ENCODE assay signal across 7 mouse cellular contexts in the genomic region with DNA sequence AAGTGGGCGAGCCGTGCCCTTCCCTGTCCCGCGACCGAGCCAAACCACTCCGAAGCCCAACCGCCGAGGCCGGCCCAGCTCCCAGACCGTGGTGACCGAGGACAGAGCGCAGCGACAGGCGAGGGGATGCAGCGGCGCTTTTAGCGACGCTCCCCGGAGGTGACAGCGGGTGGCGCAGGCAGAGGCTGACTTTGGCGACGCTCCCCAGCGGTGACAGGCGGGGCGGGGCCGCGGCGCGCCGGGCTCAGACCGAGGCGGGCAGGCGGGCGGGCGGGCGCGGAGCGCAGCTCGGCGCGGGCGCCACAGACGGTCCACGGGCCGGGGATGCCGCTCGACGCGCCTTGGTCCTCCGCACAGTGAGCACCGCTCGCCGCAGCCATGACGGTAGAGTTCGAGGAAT. TPM values are rescaled to one million over a fixed set of nuclear protein-coding genes. Genes with fewer than 3 reads are reported as not detected.
DNase-seq lines count a peak whose midpoint lies in the region; ATAC-seq lines count a peak whose summit lies in the region.

No protein-coding gene starts in this region.

- WGBS in intestine, embryonic 15.5 days = under 1% methylated on average over 56 of the region's 56 CpGs
- under 1% methylated on average over 56 of the region's 56 CpGs for WGBS in limb, embryonic 12.5 days
- WGBS in midbrain, embryonic 13.5 days = under 1% methylated on average over 48 of the region's 56 CpGs

- peak overlapping the region; percentile 94 for H3K4me3 ChIP-seq in intestine, embryonic 15.5 days (replicated peaks)
- H3K4me3 ChIP-seq in limb, embryonic 12.5 days (replicated peaks) = peak overlapping the region; percentile 93
- peak overlapping the region; percentile 97 for H3K4me3 ChIP-seq in midbrain, embryonic 13.5 days (replicated peaks)

- no peaks in the 10 kb centered on the region for H3K27me3 ChIP-seq in intestine, embryonic 15.5 days (replicated peaks)
- no peaks in the 10 kb centered on the region for H3K27me3 ChIP-seq in limb, embryonic 12.5 days
- no peaks in the 10 kb centered on the region for H3K27me3 ChIP-seq in midbrain, embryonic 13.5 days

- H3K4me1 ChIP-seq in intestine, embryonic 15.5 days (replicated peaks) = peaks cover 42% of the 10 kb centered on the region
- peaks cover 43% of the 10 kb centered on the region for H3K4me1 ChIP-seq in limb, embryonic 12.5 days (replicated peaks)
- peaks cover 49% of the 10 kb centered on the region for H3K4me1 ChIP-seq in midbrain, embryonic 13.5 days (replicated peaks)

- peak; percentile 44 for ATAC-seq in common myeloid progenitor, adult 5-6 weeks (replicated peaks; ENCODE audit: low read depth, poor library complexity, severe bottlenecking)
- ATAC-seq in intestine, embryonic 15.5 days = peak; percentile 94
- peak; percentile 83 for ATAC-seq in limb, embryonic 12.5 days (ENCODE audit: insufficient number of reproducible peaks, insufficient read depth, low FRiP score, low TSS enrichment, low read depth)
- peak; percentile 91 for ATAC-seq in midbrain, embryonic 13.5 days

- H3K9ac ChIP-seq in intestine, embryonic 15.5 days = peak overlapping the region; percentile 87
- peak overlapping the region; percentile 83 for H3K9ac ChIP-seq in limb, embryonic 12.5 days (replicated peaks)
- H3K9ac ChIP-seq in midbrain, embryonic 13.5 days (replicated peaks) = peak overlapping the region; percentile 98

- H3K9me3 ChIP-seq in intestine, embryonic 15.5 days = no peaks in the 10 kb centered on the region
- H3K9me3 ChIP-seq in limb, embryonic 12.5 days = no peaks in the 10 kb centered on the region
- no peaks in the 10 kb centered on the region for H3K9me3 ChIP-seq in midbrain, embryonic 13.5 days

- H3K4me2 ChIP-seq in intestine, embryonic 15.5 days (replicated peaks) = peak overlapping the region; percentile 96
- peak overlapping the region; percentile 94 for H3K4me2 ChIP-seq in limb, embryonic 12.5 days
- peak overlapping the region; percentile 99 for H3K4me2 ChIP-seq in midbrain, embryonic 13.5 days (replicated peaks)

- DNase-seq in adrenal gland, adult 2 months = peak; percentile 92
- peak; percentile 87 for DNase-seq in gastrocnemius, postnatal 25 days
- peak; percentile 79 for DNase-seq in spleen, adult 12 weeks (ENCODE audit: low spot score)

- H3K27ac ChIP-seq in intestine, embryonic 15.5 days = peak overlapping the region; percentile 99
- H3K27ac ChIP-seq in limb, embryonic 12.5 days = peak overlapping the region; percentile 94
- peak overlapping the region; percentile 99 for H3K27ac ChIP-seq in midbrain, embryonic 13.5 days

- peaks cover 17% of the 10 kb centered on the region for H3K36me3 ChIP-seq in intestine, embryonic 15.5 days
- H3K36me3 ChIP-seq in limb, embryonic 12.5 days = peaks cover 38% of the 10 kb centered on the region
- H3K36me3 ChIP-seq in midbrain, embryonic 13.5 days = peaks cover 43% of the 10 kb centered on the region

RNA-seq across cellular contexts. Expression of a gene that starts 0.4 kb away (rescaled TPM):
- total RNA-seq in adrenal gland, adult 2 months (2021) = 10 to 100 TPM; 14.4 to 20.9 TPM
- 29.0 and 29.3 TPM in 2 replicates for polyA plus RNA-seq in adrenal gland, adult 2 months (2012; rRNA removed)
- total RNA-seq in common myeloid progenitor, adult 5-6 weeks (2017) = 18.0 and 20.1 TPM in 2 replicates
- total RNA-seq in gastrocnemius, postnatal 25 days (2021) = 10 to 100 TPM in 1 of 2 experiments, 1 to 10 TPM in 1; 7.2 to 10.4 TPM
- 12.2 and 13.7 TPM in 2 replicates for polyA plus RNA-seq in intestine, embryonic 15.5 days (2015; fragmentation: Nextera tagmentation; extraction: Ambion mirVana)
- 18.4 and 25.5 TPM in 2 replicates for polyA plus RNA-seq in limb, embryonic 12.5 days (2016; fragmentation: Nextera tagmentation; extraction: Ambion mirVana)
- polyA plus RNA-seq in midbrain, embryonic 13.5 days (2015; fragmentation: Nextera tagmentation; extraction: Ambion mirVana) = 66.0 and 73.5 TPM in 2 replicates

RNA-seq across cellular contexts. Expression of a gene that starts 0.4 kb away (rescaled TPM):
- 10 to 100 TPM; 21.8 to 28.4 TPM for total RNA-seq in adrenal gland, adult 2 months (2021)
- 118 and 119 TPM in 2 replicates for polyA plus RNA-seq in adrenal gland, adult 2 months (2012; rRNA removed)
- total RNA-seq in common myeloid progenitor, adult 5-6 weeks (2017) = 18.1 and 39.2 TPM in 2 replicates
- total RNA-seq in gastrocnemius, postnatal 25 days (2021) = 10 to 100 TPM; 10.2 to 11.2 TPM
- 46.6 and 54.0 TPM in 2 replicates for polyA plus RNA-seq in intestine, embryonic 15.5 days (2015; fragmentation: Nextera tagmentation; extraction: Ambion mirVana)
- 45.4 and 48.5 TPM in 2 replicates for polyA plus RNA-seq in limb, embryonic 12.5 days (2016; fragmentation: Nextera tagmentation; extraction: Ambion mirVana)
- polyA plus RNA-seq in midbrain, embryonic 13.5 days (2015; fragmentation: Nextera tagmentation; extraction: Ambion mirVana) = 52.5 and 52.6 TPM in 2 replicates

RNA-seq across cellular contexts. Expression of a gene that starts 22.7 kb away (rescaled TPM):
- 10 to 100 TPM; 27.5 to 32.0 TPM for total RNA-seq in adrenal gland, adult 2 months (2021)
- polyA plus RNA-seq in adrenal gland, adult 2 months (2012; rRNA removed) = 24.5 and 30.8 TPM in 2 replicates
- 17.5 and 25.1 TPM in 2 replicates for total RNA-seq in common myeloid progenitor, adult 5-6 weeks (2017)
- total RNA-seq in gastrocnemius, postnatal 25 days (2021) = 10 to 100 TPM; 14.1 to 17.9 TPM
- polyA plus RNA-seq in intestine, embryonic 15.5 days (2015; fragmentation: Nextera tagmentation; extraction: Ambion mirVana) = 61.3 and 64.1 TPM in 2 replicates
- polyA plus RNA-seq in limb, embryonic 12.5 days (2016; fragmentation: Nextera tagmentation; extraction: Ambion mirVana) = 82.0 and 82.9 TPM in 2 replicates
- 85.3 and 88.6 TPM in 2 replicates for polyA plus RNA-seq in midbrain, embryonic 13.5 days (2015; fragmentation: Nextera tagmentation; extraction: Ambion mirVana)

RNA-seq across cellular contexts. Expression of a gene that starts 22.8 kb away (rescaled TPM):
- 10 to 100 TPM; 18.7 to 21.1 TPM for total RNA-seq in adrenal gland, adult 2 months (2021)
- 29.4 and 37.1 TPM in 2 replicates for polyA plus RNA-seq in adrenal gland, adult 2 months (2012; rRNA removed)
- 9.2 and 10.2 TPM in 2 replicates for total RNA-seq in common myeloid progenitor, adult 5-6 weeks (2017)
- total RNA-seq in gastrocnemius, postnatal 25 days (2021) = 10 to 100 TPM; 15.6 to 16.6 TPM
- 20.3 and 20.6 TPM in 2 replicates for polyA plus RNA-seq in intestine, embryonic 15.5 days (2015; fragmentation: Nextera tagmentation; extraction: Ambion mirVana)
- 13.6 and 14.2 TPM in 2 replicates for polyA plus RNA-seq in limb, embryonic 12.5 days (2016; fragmentation: Nextera tagmentation; extraction: Ambion mirVana)
- polyA plus RNA-seq in midbrain, embryonic 13.5 days (2015; fragmentation: Nextera tagmentation; extraction: Ambion mirVana) = 22.1 and 24.5 TPM in 2 replicates

RNA-seq across cellular contexts. Expression of a gene that starts 28.9 kb away (rescaled TPM):
- total RNA-seq in adrenal gland, adult 2 months (2021) = under 1 TPM; 0.32 to 0.35 TPM
- polyA plus RNA-seq in adrenal gland, adult 2 months (2012; rRNA removed) = 0.56 and 0.62 TPM in 2 replicates
- 0.09 TPM in 1 of 2 replicates, not detected in the other for total RNA-seq in common myeloid progenitor, adult 5-6 weeks (2017)
- under 1 TPM in 1 of 2 experiments, not detected in 1; 0.11 TPM for total RNA-seq in gastrocnemius, postnatal 25 days (2021)
- 0.25 and 0.51 TPM in 2 replicates for polyA plus RNA-seq in intestine, embryonic 15.5 days (2015; fragmentation: Nextera tagmentation; extraction: Ambion mirVana)
- polyA plus RNA-seq in limb, embryonic 12.5 days (2016; fragmentation: Nextera tagmentation; extraction: Ambion mirVana) = 0.39 and 0.74 TPM in 2 replicates
- polyA plus RNA-seq in midbrain, embryonic 13.5 days (2015; fragmentation: Nextera tagmentation; extraction: Ambion mirVana) = 0.80 and 0.83 TPM in 2 replicates

Comparison
In these comparisons a context has a peak if more than half of its experiments do, and no peak if none do; other contexts are left out.
1. Peak in every context shown above with its lines: DNase-seq, ATAC-seq, H3K4me3 ChIP-seq and H3K27ac ChIP-seq.
2. ATAC-seq: peak in every context shown above with its lines; median percentile 94 in intestine, embryonic 15.5 days; 91 in midbrain, embryonic 13.5 days; 83 in limb, embryonic 12.5 days; 44 in common myeloid progenitor, adult 5-6 weeks.